Mouse (Mus musculus): ENCODE results near the gene Llgl2. TPM values are rescaled to one million over a fixed set of nuclear protein-coding genes. Genes with fewer than 3 reads are reported as not detected.

Gene Llgl2
- polyA plus RNA-seq, 1 experiment from 2014 or later = 9.5 TPM

DNA sequence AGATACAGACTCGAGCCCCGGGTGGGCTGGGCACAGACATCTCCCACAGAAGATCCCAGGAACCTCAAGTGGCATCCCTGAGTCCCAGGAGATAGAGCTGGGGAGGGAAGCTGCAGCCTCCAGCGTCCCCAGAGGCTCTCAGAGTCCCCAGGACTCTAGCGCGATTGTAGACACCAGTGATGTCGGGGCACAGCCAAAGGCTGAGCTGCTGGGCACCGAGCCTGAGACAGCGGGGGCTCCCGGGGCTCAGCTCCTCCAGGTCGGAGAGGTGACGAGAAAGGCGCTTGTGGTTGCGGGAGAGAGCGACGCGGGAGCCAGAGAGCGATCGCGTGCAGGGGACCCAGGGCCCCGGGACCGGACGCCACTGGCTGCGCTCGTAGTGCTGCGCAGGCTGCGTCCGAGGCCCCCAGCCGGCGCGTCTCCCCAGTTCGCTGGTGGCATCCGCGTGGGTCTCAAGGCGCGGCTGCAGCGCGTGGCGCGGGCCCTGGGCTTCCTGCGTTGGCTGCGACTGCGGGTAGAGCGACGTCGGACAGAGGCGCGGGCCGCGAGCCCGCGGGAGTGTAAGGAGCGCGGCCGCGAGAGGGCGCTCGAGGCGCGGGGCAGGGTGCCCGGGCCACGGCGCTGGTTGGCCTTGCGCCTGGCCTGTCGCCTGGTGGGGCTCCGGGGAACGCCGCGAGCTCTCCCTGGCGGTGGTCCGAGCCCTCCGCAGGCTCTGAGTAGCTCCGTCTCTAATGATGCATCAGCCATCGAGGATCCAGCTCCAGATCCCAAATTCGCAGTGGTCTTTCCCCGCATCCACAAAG is 35.5 kb downstream of the Llgl2 start:
- peaks cover 13% of the 10 kb centered on the region for H3K4me1 ChIP-seq

DNA sequence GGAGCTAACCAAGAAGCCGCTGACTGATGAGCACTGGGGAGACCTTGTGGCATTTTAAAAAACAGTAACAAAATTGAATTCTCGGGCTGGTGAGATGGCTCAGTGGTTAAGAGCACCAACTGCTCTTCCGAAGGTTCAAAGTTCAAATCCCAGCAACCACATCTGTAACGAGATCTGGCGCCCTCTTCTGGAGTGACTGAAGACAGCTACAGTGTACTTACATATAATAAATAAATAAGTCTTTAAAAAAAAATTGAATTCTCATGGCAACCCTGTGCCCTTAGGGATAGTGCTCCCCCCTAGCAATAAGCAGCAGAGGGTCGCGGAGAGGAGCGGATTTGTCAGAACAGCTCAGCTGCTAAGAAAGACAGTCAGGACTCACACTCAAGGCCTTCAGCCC is 40.0 kb downstream of the Llgl2 start:
- WGBS = 87% methylated on average over 8 of the region's 8 CpGs
- H3K4me2 ChIP-seq = no peak overlapping the region
- H3K9me3 ChIP-seq = no peaks in the 10 kb centered on the region
- no peak overlapping the region for H3K9ac ChIP-seq
- no peak overlapping the region for H3K4me3 ChIP-seq
- H3K36me3 ChIP-seq = no peaks in the 10 kb centered on the region
- ATAC-seq (ENCODE audit: insufficient number of reproducible peaks, insufficient read depth, low FRiP score, low TSS enrichment, low read depth) = no peak
- H3K27ac ChIP-seq = no peak overlapping the region
- peaks cover 7% of the 10 kb centered on the region for H3K4me1 ChIP-seq
- H3K27me3 ChIP-seq = peaks cover 33% of the 10 kb centered on the region

More for the DNA sequence above, 35.5 kb downstream of the Llgl2 start:
- Histone ChIP-seq H3K4me2 (peak overlapping the region; percentile 66), H3K27me3 (peaks cover 71% of the 10 kb centered on the region), H3K36me3 (no peaks in the 10 kb centered on the region), H3K27ac (no peak overlapping the region), H3K9me3 (no peaks in the 10 kb centered on the region), H3K9ac (peak overlapping the region; percentile 60), H3K4me3 (peak overlapping the region; percentile 44)
- WGBS = 2% methylated on average over 72 of the region's 75 CpGs
- ATAC-seq (ENCODE audit: insufficient number of reproducible peaks, insufficient read depth, low FRiP score, low TSS enrichment, low read depth) = 0 out of 2 replicates have a peak, but pooled peaks have one; percentile 43

DNA sequence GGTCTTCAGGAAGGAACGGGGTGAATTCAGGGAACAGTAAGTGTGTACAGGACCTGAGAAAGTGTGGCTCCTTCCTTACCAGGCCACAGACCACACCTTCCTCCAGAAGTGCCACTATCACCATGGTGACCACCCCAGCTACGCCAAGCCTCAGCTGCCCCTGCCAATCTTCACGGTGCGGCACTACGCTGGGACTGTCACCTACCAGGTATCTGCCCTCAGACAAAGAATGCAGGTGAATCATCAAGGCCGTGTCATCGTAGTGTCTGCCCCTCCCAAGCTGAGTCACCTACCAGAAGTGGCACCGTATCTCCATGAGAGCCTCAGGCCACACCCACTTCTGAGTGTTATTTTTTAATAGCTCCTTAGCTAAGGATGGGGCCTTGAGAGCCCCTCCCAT is 45.5 kb downstream of the Llgl2 start:
- Histone ChIP-seq H3K27me3 (no peaks in the 10 kb centered on the region), H3K27ac (no peak overlapping the region), H3K9me3 (no peaks in the 10 kb centered on the region), H3K36me3 (no peaks in the 10 kb centered on the region), H3K4me1 (no peaks in the 10 kb centered on the region), H3K4me3 (no peak overlapping the region), H3K4me2 (no peak overlapping the region), H3K9ac (no peak overlapping the region)
- no peak for ATAC-seq (ENCODE audit: insufficient number of reproducible peaks, insufficient read depth, low FRiP score, low TSS enrichment, low read depth)
- WGBS = 84% methylated on average over 8 of the region's 8 CpGs

DNA sequence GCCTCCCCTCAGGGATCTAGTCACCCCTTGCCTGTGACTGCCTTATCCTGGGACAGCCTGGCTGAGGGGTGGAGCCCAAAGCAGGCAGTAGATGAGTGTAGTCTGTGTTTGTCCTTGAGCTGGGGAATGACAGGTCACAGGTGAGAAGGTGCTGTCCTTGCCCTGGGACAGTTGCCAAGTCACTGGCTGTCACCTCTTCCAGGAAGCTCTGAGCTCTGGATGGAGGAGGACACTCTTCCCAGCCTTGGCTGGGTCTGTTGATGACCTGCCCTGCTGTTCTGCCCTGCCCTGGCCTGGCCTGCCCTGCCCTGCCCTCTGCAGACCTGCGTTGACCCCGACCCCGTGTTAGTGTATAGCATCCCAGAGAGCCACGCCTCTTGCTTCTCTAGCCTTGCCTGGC is 48.6 kb downstream of the Llgl2 start:
- Histone ChIP-seq H3K4me2 (no peak overlapping the region), H3K9me3 (no peaks in the 10 kb centered on the region), H3K27ac (no peak overlapping the region), H3K27me3 (no peaks in the 10 kb centered on the region), H3K4me3 (no peak overlapping the region), H3K9ac (no peak overlapping the region), H3K36me3 (no peaks in the 10 kb centered on the region), H3K4me1 (no peaks in the 10 kb centered on the region)
- 53% methylated on average over 4 of the region's 4 CpGs for WGBS
- no peak for ATAC-seq (ENCODE audit: insufficient number of reproducible peaks, insufficient read depth, low FRiP score, low TSS enrichment, low read depth)

DNA sequence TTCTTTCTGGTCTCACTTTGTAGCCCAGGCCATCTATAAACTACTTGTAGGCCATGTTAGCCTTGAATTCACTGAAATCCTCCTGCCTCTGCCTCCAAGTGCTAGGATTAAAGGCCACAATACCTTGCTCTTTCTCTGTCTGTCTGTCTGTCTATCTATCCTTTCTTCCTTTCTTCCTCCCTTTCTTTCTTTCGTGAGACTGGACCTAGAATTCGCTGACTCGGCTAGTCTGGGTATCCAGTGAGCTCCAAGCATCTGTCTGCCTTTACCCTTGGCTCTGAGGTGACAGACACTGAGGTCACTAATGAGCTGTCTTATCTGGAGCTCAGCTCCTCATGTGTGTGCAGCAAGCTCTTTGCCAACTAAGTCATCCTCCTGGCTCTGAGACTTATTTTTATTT is 52.1 kb downstream of the Llgl2 start:
- no peak overlapping the region for H3K9ac ChIP-seq
- no peaks in the 10 kb centered on the region for H3K9me3 ChIP-seq
- no peaks in the 10 kb centered on the region for H3K27me3 ChIP-seq
- ATAC-seq (ENCODE audit: insufficient number of reproducible peaks, insufficient read depth, low FRiP score, low TSS enrichment, low read depth) = no peak
- no peak overlapping the region for H3K4me3 ChIP-seq
- H3K27ac ChIP-seq = no peak overlapping the region
- no peak overlapping the region for H3K4me2 ChIP-seq
- no peaks in the 10 kb centered on the region for H3K4me1 ChIP-seq
- no peaks in the 10 kb centered on the region for H3K36me3 ChIP-seq
- WGBS = 93% methylated on average over 3 of the region's 3 CpGs

DNA sequence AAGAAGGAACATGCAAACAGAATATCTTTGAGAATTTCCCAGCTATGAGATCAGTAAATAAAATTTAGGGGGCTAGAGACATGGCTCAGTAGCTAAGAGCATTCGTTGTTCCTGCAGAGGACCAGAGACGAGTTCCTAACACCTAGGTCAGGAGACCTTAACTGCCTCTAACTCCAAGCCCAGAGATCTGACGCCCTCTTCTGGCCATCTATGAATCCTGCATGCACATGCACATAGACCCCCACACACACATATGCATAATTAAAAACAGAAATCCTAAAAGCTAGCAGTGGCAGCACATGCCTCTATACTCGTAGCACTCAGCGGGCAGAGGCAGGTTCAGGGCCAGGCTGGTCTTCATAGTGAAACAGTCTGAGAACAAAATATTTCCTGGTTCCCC is 52.6 kb downstream of the Llgl2 start:
- Histone ChIP-seq H3K27ac (no peak overlapping the region), H3K9me3 (no peaks in the 10 kb centered on the region), H3K27me3 (no peaks in the 10 kb centered on the region), H3K9ac (no peak overlapping the region), H3K36me3 (no peaks in the 10 kb centered on the region), H3K4me3 (no peak overlapping the region), H3K4me1 (no peaks in the 10 kb centered on the region), H3K4me2 (no peak overlapping the region)
- no peak for ATAC-seq (ENCODE audit: insufficient number of reproducible peaks, insufficient read depth, low FRiP score, low TSS enrichment, low read depth)
- WGBS = 67% methylated on average over 5 of the region's 5 CpGs

DNA sequence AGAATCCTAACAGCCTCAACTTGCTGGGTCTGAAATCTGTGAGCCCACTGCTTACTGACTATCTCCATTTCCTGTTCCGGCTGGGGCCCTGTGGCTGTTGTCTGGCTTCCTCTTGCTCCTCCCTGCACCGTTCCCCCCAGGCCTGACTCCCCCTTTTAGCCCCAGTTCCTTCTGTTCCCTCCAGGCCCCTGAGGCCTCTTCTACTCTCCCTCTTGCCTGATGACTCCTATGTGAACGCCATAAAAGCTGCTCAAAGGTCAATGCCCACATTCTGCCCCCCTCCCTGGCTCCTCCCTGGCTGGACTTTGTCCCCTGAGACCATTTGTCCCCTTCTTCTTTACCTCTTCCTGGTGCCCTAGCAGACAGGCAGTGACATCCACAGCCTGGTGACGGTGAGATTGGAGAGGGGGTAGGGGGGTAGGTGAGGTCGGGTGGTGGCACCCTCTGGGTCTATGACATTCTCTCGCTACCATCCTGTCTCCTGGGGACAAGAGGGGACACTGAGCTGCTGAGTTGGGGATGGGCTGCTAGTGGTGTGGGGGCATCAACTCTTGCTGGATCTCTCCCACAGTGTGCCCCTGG is 53.4 kb downstream of the Llgl2 start:
- no peaks in the 10 kb centered on the region for H3K9me3 ChIP-seq
- no peak overlapping the region for H3K27ac ChIP-seq
- no peaks in the 10 kb centered on the region for H3K36me3 ChIP-seq
- no peak overlapping the region for H3K9ac ChIP-seq
- no peak overlapping the region for H3K4me3 ChIP-seq
- no peak for ATAC-seq (ENCODE audit: insufficient number of reproducible peaks, insufficient read depth, low FRiP score, low TSS enrichment, low read depth)
- 62% methylated on average over 6 of the region's 6 CpGs for WGBS
- H3K4me2 ChIP-seq = no peak overlapping the region
- H3K27me3 ChIP-seq = no peaks in the 10 kb centered on the region
- H3K4me1 ChIP-seq = no peaks in the 10 kb centered on the region

DNA sequence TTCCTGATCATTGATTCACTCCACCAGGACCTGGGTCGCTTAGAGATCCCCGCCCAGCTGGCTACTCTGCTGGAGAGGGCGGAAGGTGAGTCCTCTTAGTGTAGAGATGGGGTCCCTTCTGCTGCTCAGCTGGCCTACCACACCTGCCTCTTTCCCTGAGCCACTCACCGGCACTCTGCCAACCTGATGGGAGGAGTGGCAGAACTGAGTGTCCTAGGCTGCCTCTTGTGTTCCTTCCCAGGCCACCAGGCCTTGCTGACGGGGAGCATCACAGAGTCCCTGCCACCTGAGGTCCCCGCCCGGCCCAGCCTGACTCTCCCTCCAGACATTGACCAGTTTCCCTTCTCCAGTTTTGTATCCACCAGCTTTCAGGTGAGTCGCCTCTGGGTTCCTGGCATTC is 54.2 kb downstream of the Llgl2 start:
- H3K9me3 ChIP-seq = no peaks in the 10 kb centered on the region
- H3K4me1 ChIP-seq = no peaks in the 10 kb centered on the region
- H3K27me3 ChIP-seq = peaks cover 7% of the 10 kb centered on the region
- ATAC-seq (ENCODE audit: insufficient number of reproducible peaks, insufficient read depth, low FRiP score, low TSS enrichment, low read depth) = no peak
- WGBS = 77% methylated on average over 8 of the region's 8 CpGs
- no peaks in the 10 kb centered on the region for H3K36me3 ChIP-seq
- no peak overlapping the region for H3K27ac ChIP-seq
- no peak overlapping the region for H3K9ac ChIP-seq
- no peak overlapping the region for H3K4me3 ChIP-seq
- no peak overlapping the region for H3K4me2 ChIP-seq

DNA sequence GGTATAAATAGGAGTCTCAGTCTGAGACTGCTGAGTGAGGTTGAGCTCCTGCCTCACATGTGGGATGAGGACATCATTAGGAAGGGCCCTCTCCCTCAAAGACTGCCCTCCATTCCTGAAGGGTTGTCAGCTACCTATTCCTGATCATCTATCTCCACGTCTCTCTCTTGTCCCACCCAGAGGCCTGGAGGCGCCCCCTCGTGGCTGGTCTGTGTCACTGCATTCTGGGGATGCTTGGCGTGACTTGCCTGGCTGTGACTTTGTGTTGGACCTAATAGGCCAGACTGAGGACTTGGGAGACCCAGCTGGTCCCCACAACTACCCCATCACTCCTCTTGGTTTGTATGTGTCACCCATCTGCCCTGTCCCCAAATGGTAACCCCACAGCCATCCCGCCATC is 57.2 kb downstream of the Llgl2 start:
- no peak for ATAC-seq (ENCODE audit: insufficient number of reproducible peaks, insufficient read depth, low FRiP score, low TSS enrichment, low read depth)
- no peaks in the 10 kb centered on the region for H3K4me1 ChIP-seq
- peaks cover 21% of the 10 kb centered on the region for H3K27me3 ChIP-seq
- 22% methylated on average over 5 of the region's 5 CpGs for WGBS
- H3K9me3 ChIP-seq = no peaks in the 10 kb centered on the region
- no peak overlapping the region for H3K4me3 ChIP-seq
- H3K36me3 ChIP-seq = no peaks in the 10 kb centered on the region
- no peak overlapping the region for H3K4me2 ChIP-seq
- H3K9ac ChIP-seq = no peak overlapping the region
- no peak overlapping the region for H3K27ac ChIP-seq

DNA sequence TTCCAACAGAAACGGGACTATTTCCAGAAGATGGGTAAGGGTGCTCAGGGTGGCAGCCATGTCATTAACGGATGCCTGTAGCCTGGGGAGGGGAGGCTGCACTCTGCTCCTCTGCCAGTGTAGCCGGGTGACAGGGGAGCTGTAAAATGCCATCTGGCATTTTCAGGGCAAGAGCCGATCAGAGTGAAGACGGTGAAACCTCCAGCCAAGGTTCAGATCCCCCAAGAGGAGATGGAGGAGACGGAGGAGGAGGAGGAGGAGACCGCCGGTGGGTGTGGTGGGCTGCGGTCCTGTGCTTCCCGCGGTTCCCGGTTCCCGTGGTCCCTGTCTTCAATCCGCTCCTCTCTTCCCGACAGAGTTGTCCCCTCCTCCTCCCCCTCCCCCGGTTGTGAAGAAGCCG is 59.4 kb downstream of the Llgl2 start:
- Histone ChIP-seq H3K4me1 (no peaks in the 10 kb centered on the region), H3K36me3 (no peaks in the 10 kb centered on the region), H3K27ac (no peak overlapping the region), H3K27me3 (peaks cover 21% of the 10 kb centered on the region), H3K9ac (no peak overlapping the region), H3K4me2 (peak overlapping the region; percentile 20; the same call in 1 of the 2 replicates), H3K9me3 (no peaks in the 10 kb centered on the region), H3K4me3 (no peak overlapping the region)
- no peak for ATAC-seq (ENCODE audit: insufficient number of reproducible peaks, insufficient read depth, low FRiP score, low TSS enrichment, low read depth)
- 32% methylated on average over 17 of the region's 17 CpGs for WGBS

DNA sequence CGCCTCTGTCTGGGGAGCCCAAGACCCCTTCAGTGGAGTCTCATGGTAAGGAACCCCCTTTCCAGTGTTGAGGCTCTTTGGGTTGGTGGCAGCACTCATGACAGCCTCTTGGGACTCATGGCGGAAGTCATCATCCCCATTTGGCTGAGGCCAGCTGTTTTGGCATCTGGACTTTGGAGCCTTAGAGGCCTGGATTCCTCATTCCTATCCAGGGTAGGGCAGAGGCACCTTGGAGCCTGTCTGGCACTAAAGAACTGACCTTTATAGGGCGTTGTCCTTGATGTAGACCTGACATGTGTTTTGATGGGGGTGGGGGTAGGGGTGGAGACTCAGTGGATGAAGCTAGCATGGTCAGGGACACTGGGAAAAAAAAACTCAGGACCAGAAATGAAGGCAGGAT is 60.5 kb downstream of the Llgl2 start:
- no peak overlapping the region for H3K4me2 ChIP-seq
- H3K9me3 ChIP-seq = no peaks in the 10 kb centered on the region
- no peaks in the 10 kb centered on the region for H3K36me3 ChIP-seq
- ATAC-seq (ENCODE audit: insufficient number of reproducible peaks, insufficient read depth, low FRiP score, low TSS enrichment, low read depth) = no peak
- H3K27ac ChIP-seq = no peak overlapping the region
- peaks cover 21% of the 10 kb centered on the region for H3K27me3 ChIP-seq
- 90% methylated on average over 3 of the region's 3 CpGs for WGBS
- no peaks in the 10 kb centered on the region for H3K4me1 ChIP-seq
- H3K4me3 ChIP-seq = no peak overlapping the region
- no peak overlapping the region for H3K9ac ChIP-seq

DNA sequence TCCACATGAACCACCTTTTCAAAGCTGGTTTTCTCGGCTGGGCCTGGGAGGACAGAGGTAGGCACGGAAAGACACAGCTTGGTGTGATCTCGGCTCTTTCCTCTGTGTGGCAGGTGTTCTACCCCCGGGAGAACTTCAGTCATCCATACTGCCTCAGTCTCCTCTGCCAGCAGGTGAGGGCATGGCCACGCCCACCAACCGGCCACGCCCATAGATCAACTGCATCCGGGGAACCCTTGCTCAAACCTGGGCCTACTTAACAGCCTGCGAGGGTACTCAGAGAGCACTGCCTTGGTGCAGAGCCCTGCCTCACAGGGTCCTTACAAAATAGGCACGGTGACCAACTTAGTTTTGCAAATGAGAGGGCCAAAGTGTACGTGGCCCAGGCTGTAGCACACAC is 61.4 kb downstream of the Llgl2 start:
- no peaks in the 10 kb centered on the region for H3K36me3 ChIP-seq
- no peak overlapping the region for H3K27ac ChIP-seq
- 73% methylated on average over 11 of the region's 11 CpGs for WGBS
- no peak overlapping the region for H3K4me2 ChIP-seq
- H3K4me3 ChIP-seq = no peak overlapping the region
- ATAC-seq (ENCODE audit: insufficient number of reproducible peaks, insufficient read depth, low FRiP score, low TSS enrichment, low read depth) = no peak
- H3K4me1 ChIP-seq = no peaks in the 10 kb centered on the region
- no peaks in the 10 kb centered on the region for H3K9me3 ChIP-seq
- H3K27me3 ChIP-seq = peaks cover 21% of the 10 kb centered on the region
- no peak overlapping the region for H3K9ac ChIP-seq

All from embryonic facial prominence, embryonic 13.5 days (tissue).